Mouse (Mus musculus): ENCODE data around the gene Srgn.
"Not testable (repeated sequence)": the region's sequence is repeated elsewhere in the genome, so short reads cannot be mapped to it uniquely, and the experiment has no call there.

The Srgn gene

GRCm38 (mm10) chr10:62485878-62486582 is 41.2 kb downstream of the Srgn start:
- peak; percentile 44 for DNase-seq (ENCODE audit: low spot score)

DNA sequence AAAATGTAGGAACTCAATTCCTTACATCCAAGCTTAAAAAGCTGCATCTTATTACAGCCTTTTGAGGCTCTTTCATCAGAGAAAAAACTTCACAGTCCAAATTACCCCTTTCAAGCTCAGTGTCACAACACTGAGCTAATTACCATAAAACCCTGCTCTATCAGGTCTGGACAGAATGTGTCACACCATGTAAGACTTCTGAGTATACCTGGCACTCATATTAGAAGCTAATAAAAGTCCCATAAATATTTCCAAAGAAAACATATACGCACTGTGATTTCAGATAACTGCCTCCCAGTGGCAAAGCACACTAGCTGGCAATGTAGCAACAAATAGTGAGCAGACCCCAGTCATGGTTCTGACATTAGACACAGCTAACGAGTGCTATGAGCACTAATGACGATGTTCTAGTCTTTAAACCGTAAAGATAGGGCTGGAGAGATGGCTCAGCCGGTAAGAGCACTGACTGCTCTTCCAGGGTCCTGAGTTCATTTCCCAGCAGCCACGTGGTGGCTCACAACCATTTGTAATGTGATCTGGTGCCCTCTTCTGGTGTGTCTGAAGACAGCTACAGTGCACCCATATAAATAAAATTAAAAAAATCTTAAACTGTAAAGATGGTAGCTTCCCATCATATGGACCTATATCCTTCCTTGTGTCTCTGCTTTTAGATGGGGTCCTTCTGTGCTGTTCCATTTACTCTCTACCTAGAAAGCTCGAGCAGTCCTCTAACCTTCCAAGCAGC is 46.0 kb downstream of the Srgn start:
- no peak for DNase-seq (ENCODE audit: low spot score)

GRCm38 (mm10) chr10:62476980-62477379 is 50.3 kb downstream of the Srgn start:
- DNase-seq (ENCODE audit: low spot score), result no peak

- no peak for DNase-seq (ENCODE audit: low spot score)
Observed at GRCm38 (mm10) chr10:62474944-62475343, 52.3 kb downstream of the Srgn start.

DNA sequence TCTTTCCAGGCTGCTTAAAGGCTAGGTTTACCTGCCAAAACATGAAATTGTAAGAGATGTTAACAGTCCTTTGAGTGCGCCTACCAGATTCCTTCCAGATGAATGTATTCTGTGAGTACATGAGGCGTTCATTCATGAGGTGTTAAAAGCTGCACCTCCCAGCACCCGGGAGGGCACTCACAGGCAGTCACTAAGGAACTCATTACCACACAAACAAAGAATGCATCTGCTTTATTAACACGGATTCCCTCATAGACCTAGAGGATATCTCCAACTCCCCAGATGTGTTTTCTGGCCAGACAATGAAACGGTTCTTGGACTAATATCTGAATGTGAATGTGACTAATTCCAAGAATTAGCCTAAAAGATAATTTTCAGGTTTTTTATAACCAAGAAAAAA is 56.1 kb downstream of the Srgn start:
- DNase-seq (ENCODE audit: low spot score), result no peak

DNA sequence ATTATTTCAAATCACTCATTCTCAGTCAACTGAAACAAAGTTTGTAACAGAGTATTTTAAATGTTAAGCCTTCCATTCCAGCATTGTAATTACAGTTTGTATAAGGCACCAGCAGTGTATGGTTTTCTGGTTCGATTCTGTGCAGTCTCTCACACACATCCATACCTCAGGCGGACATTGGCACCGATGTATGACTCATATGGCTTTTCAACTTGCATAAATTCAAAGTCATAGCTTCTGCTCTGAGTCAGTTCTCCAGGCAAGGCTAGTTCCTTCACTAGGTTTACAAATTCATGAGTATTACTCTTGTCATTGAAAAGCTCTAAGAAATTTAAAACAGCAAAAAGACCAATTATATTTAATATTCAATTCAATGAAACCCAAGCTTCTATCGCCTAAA is 57.5 kb downstream of the Srgn start:
- DNase-seq (ENCODE audit: low spot score), result no peak

DNA sequence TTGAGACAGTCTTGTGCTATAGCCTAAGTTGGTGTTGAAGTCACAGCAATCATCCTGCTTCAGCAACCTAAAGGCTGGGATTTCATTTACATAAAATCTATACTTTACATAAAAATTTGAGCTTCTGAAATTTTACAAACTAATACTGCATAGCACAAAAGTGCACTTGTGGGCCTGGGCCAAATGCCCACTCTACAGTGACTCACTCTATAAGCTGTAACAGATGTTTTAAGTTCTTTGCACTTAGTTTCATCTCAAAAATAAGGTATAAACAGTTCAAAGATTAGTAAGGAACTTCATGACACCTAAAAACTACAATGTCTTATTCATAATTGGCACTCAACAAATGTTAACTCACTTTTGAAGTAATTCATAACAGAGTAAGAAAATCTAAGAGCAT is 65.9 kb downstream of the Srgn start:
- DNase-seq (ENCODE audit: low spot score), result no peak

DNA sequence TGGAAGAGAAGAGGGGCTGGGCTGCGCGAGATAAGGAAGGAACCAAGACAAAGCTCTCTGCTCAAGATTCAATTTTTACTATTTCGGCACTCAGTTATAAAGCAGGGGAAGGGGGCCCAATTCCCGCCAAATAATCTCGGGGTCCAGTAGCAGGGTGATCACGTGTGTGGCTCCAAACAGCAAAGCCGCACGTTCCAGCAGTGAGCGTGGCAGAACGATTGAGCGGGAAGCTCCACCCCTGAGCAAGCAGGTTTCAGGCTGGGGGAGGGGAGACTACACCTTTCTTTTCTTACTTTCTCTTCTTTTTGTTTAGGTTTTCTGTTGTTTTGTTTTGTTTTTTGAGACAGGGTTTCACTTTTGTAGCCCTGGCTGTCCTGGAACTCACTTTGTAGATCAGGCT is 75.2 kb downstream of the Srgn start:
- DNase-seq (ENCODE audit: low spot score), result not testable (repeated sequence)

DNA sequence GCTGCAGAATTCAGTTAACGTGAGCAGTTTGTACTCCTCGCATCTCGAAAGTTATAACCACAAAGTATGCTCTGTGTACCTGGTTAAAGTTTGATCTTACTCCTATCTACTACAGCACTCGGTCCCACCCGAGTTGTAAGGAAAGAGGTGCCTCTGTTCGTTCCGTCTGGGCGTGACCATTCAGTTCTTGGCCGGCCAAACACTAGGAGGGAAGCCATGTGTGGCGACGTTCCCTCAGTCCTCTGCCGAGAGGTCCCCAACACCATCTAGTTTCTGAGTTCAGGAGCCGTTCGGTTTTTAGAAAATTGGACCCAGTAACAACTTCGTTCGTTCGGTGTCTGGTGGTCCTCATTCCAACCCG is 77.0 kb downstream of the Srgn start:
- DNase-seq (ENCODE audit: low spot score), result no peak

DNA sequence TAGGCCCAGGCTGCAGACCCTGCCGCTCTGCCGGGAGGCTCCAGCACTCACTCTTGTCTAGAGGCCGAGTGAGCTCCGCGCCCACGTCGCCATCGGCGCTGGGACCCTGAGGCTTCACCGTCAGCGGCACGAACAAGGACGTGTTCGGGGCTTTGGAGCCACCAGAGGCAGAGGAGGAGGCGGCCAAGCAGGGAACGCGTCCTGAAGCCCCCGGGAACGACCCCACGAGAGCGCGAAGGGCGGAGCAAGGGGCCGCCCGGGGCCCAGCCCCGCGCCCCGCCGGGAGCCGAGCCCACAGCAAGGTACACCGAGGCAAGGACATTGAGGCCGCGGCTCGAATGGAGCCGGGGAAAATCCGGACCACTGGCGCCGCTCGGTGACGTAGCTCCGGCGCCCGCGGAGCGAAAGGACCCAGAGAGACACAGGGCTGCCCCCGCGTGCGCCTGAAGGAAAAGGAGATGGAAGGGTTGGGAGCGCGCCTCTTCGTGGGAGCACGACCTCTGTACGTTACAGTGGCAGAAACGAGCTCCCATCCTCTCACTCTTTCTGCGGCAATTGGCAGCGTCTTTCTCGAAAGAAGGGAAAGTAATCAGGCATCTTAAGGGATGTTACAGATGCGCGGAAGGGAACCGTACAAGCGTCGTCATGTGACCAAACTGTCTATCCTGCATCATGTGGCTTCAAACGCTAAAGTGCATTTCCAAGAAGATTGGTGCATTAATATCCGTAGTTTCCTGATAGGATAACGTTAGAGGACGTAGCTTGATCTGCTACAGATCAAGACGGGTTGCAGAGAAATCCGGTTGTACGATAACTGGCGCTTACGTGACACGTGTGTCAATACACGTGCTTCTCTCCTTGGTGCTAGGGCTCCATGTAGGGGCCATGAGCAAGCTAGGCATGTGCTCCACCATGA is 77.6 kb downstream of the Srgn start, which contains the start of the genes 4930507D05Rik and Supv3l1:
TSS of gene 4930507D05Rik (plus strand) at position 126 of the 916 bp plus-strand sequence.
TSS of gene Supv3l1 (minus strand) at position 375 of the 916 bp plus-strand sequence.
- DNase-seq (ENCODE audit: low spot score), result peak; percentile 87

Measured in lung, postnatal 25 days (tissue).